Mouse (Mus musculus) testis, adult 2 months (tissue): ENCODE results near the gene Disc1.

ENCODE experiments used
- CTCF ChIP-seq: fragments of 200-500 bp; IDR thresholded peaks from 2 replicates; pipeline ENCODE4 v1.5.1; 2012; ENCODE audit warnings: low read depth, mild to moderate bottlenecking, inconsistent platforms, low read length, moderate library complexity; ENCODE audit not compliant: control insufficient read depth, insufficient read depth, insufficient replicate concordance
- POLR2A ChIP-seq: fragments of 200-500 bp; IDR thresholded peaks from 2 replicates; pipeline ENCODE4 v1.6.1; 2012; ENCODE audit warnings: low read depth, mild to moderate bottlenecking, inconsistent platforms, low read length, moderate library complexity; ENCODE audit not compliant: control insufficient read depth

GRCm38 (mm10) chr8:125037081-125037480 is 16.9 kb upstream of the Disc1 start:
- no peak for TF ChIP-seq CTCF
- no peak for TF ChIP-seq POLR2A
